Mouse (Mus musculus): ENCODE data around the gene Chtop. TPM values are rescaled to one million over a fixed set of nuclear protein-coding genes. Genes with fewer than 3 reads are reported as not detected.

The Chtop gene
- total and polyA plus RNA-seq, 3 experiments = 201 to 320 TPM; not detected in 1

- peaks cover 2 to 13% of the 10 kb centered on the region in 2 experiments; a peak in 2 of 4 replicates for H3K4me1 ChIP-seq (ENCODE audit: control insufficient read depth in 1 of 2, insufficient read depth in 2 of 2, low read length in 2 of 2)
- no peaks in the 10 kb centered on the region; a peak in 2 of 4 replicates for H3K36me3 ChIP-seq (ENCODE audit: control insufficient read depth in 1 of 2, insufficient read depth in 2 of 2, low read length in 2 of 2)
- no peak overlapping the region; the same call in 1 of the 2 replicates for H3K9ac ChIP-seq (ENCODE audit: control insufficient read depth, low read depth, low read length, poor library complexity, severe bottlenecking)
- H3K9me3 ChIP-seq (replicated peaks; ENCODE audit: insufficient read depth, low read length) = no peaks in the 10 kb centered on the region
- peak overlapping the region; percentile 36 to 42 for H3K4me3 ChIP-seq (ENCODE audit: control insufficient read depth in 1 of 2, insufficient read depth in 1 of 2, low read depth in 2 of 2, low read length in 2 of 2)
- TF ChIP-seq JUND (IDR thresholded peaks at IDR 0.05; ENCODE audit: low read depth, low read length) = no peak
- no peak for TF ChIP-seq USF2 (IDR thresholded peaks at IDR 0.05; ENCODE audit: borderline replicate concordance in 1 of 2, insufficient read depth in 1 of 2, low read depth in 1 of 2, low read length in 2 of 2)
- no peak for TF ChIP-seq POLR2AphosphoS2 (IDR thresholded peaks at IDR 0.05; ENCODE audit: low read length)
- no peak for TF ChIP-seq MAX (IDR thresholded peaks at IDR 0.05; ENCODE audit: low read length)
- TF ChIP-seq ZKSCAN1 (IDR thresholded peaks at IDR 0.05; ENCODE audit: low read depth, low read length) = no peak
- TF ChIP-seq USF1 (IDR thresholded peaks at IDR 0.05; ENCODE audit: low read depth, low read length) = no peak
- TF ChIP-seq TCF12 (IDR thresholded peaks at IDR 0.05; ENCODE audit: low read depth, low read length) = no peak
- TF ChIP-seq GATA1 (IDR thresholded peaks at IDR 0.05; ENCODE audit: low read depth, low read length) = no peak
- TF ChIP-seq CHD1 (IDR thresholded peaks at IDR 0.05; ENCODE audit: low read depth, low read length) = no peak
- no peak for TF ChIP-seq RCOR1 (IDR thresholded peaks at IDR 0.05; ENCODE audit: low read depth, low read length)
- TF ChIP-seq MXI1 (IDR thresholded peaks at IDR 0.05; ENCODE audit: low read depth, low read length) = no peak
- TF ChIP-seq MEF2A (IDR thresholded peaks at IDR 0.05; ENCODE audit: extremely low read depth, insufficient replicate concordance, low read depth, low read length, poor library complexity, severe bottlenecking) = no peak
- no peak for TF ChIP-seq TBP (IDR thresholded peaks at IDR 0.05; ENCODE audit: low read depth, low read length)
- no peak for TF ChIP-seq SMC3 (IDR thresholded peaks at IDR 0.05; ENCODE audit: low read depth, low read length)
- TF ChIP-seq NELFE (IDR thresholded peaks at IDR 0.05; ENCODE audit: low read depth, low read length) = no peak
- TF ChIP-seq TAL1 (IDR thresholded peaks at IDR 0.05; ENCODE audit: low read length) = no peak
- TF ChIP-seq ETS1 (IDR thresholded peaks at IDR 0.05; ENCODE audit: low read depth, low read length) = no peak
- no peak overlapping the region for H3K27ac ChIP-seq (ENCODE audit: control insufficient read depth, low read depth, low read length)
- H3K27me3 ChIP-seq (ENCODE audit: control insufficient read depth in 1 of 2, insufficient read depth in 2 of 2, low read length in 2 of 2) = no peaks in the 10 kb centered on the region
- no peaks in the 10 kb centered on the region for H3K79me2 ChIP-seq (ENCODE audit: control insufficient read depth, insufficient read depth, low read length, poor library complexity)
- no peak for DNase-seq (ENCODE audit: low read depth, low spot score)
These were observed 16.8 kb upstream of the Chtop start for GRCm38 (mm10) chr3:90526076-90526475.

DNA sequence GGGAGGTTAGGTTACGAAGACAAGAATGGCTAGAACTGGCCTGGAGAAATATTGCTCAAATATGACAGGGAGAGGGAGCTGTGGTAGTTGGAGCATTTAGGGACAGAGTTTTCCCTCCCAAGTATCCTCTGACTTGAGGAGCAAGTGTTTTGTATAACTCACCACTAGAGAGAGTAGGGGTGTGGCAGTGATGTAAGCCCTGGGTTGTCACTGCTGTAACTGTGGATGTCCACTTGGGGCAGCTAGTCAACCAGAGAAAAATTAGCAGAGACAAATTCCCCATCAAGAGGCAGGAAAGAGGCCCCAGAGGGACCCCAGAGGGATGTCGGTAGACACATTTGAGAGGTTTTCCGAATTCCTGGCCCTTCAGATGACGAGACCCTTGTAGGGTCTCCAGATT, 16.1 kb upstream of the Chtop start:
- Histone ChIP-seq H3K27ac (ENCODE audit: control insufficient read depth, low read depth, low read length) (no peak overlapping the region), H3K79me2 (ENCODE audit: control insufficient read depth, insufficient read depth, low read length, poor library complexity) (no peaks in the 10 kb centered on the region), H3K4me3 (ENCODE audit: control insufficient read depth in 1 of 2, insufficient read depth in 1 of 2, low read depth in 2 of 2, low read length in 2 of 2) (no peak overlapping the region), H3K27me3 (ENCODE audit: control insufficient read depth in 1 of 2, insufficient read depth in 2 of 2, low read length in 2 of 2) (no peaks in the 10 kb centered on the region), H3K9me3 (replicated peaks; ENCODE audit: insufficient read depth, low read length) (no peaks in the 10 kb centered on the region), H3K4me1 (ENCODE audit: control insufficient read depth in 1 of 2, insufficient read depth in 2 of 2, low read length in 2 of 2) (peaks cover 2 to 13% of the 10 kb centered on the region in 2 experiments; a peak in 2 of 4 replicates), H3K9ac (ENCODE audit: control insufficient read depth, low read depth, low read length, poor library complexity, severe bottlenecking) (no peak overlapping the region), H3K36me3 (ENCODE audit: control insufficient read depth in 1 of 2, insufficient read depth in 2 of 2, low read length in 2 of 2) (no peaks in the 10 kb centered on the region; a peak in 2 of 4 replicates)
- DNase-seq (ENCODE audit: low read depth, low spot score) = peak; percentile 90
- TF ChIP-seq GATA1 (IDR thresholded peaks at IDR 0.05; ENCODE audit: low read depth, low read length) = no peak
- no peak for TF ChIP-seq UBTF (IDR thresholded peaks at IDR 0.05; ENCODE audit: borderline replicate concordance, insufficient read depth, low read depth, low read length)
- TF ChIP-seq MYC (IDR thresholded peaks at IDR 0.05; ENCODE audit: low read depth, low read length) = no peak
- TF ChIP-seq MYB (IDR thresholded peaks at IDR 0.05; ENCODE audit: low read depth, low read length) = no peak
- TF ChIP-seq SIN3A (IDR thresholded peaks at IDR 0.05; ENCODE audit: low read length) = peak; percentile 81
- no peak for TF ChIP-seq EP300 (IDR thresholded peaks at IDR 0.05; ENCODE audit: low read depth in 1 of 2, low read length in 2 of 2)
- TF ChIP-seq RAD21 (IDR thresholded peaks at IDR 0.05; ENCODE audit: low read depth, low read length) = peak; percentile 51
- no peak for TF ChIP-seq NRF1 (IDR thresholded peaks at IDR 0.05; ENCODE audit: insufficient read depth, low read depth, low read length, poor library complexity, severe bottlenecking)
- 0 out of 2 replicates have a peak, but pooled peaks have one; percentile 4 for TF ChIP-seq ELF1 (IDR thresholded peaks at IDR 0.05; ENCODE audit: low read depth, low read length)
- no peak for TF ChIP-seq ETS1 (IDR thresholded peaks at IDR 0.05; ENCODE audit: low read depth, low read length)
- TF ChIP-seq BHLHE40 (IDR thresholded peaks at IDR 0.05; ENCODE audit: borderline replicate concordance, low read depth, low read length) = no peak
- TF ChIP-seq POLR2AphosphoS2 (IDR thresholded peaks at IDR 0.05; ENCODE audit: low read length) = no peak
- no peak for TF ChIP-seq NELFE (IDR thresholded peaks at IDR 0.05; ENCODE audit: low read depth, low read length)
- TF ChIP-seq CTCF (IDR thresholded peaks at IDR 0.05 in 2 of 3, conservative IDR thresholded peaks at IDR 0.05 in 1 of 3; ENCODE audit: control insufficient read depth in 1 of 3, insufficient read depth in 1 of 3, low read depth in 2 of 3, low read length in 3 of 3, poor library complexity in 1 of 3, severe bottlenecking in 1 of 3) = peak in 2 of 3 experiments; percentile 71 to 78
- no peak for TF ChIP-seq POLR2AphosphoS5 (IDR thresholded peaks at IDR 0.05; ENCODE audit: borderline replicate concordance, low read depth, low read length)
- TF ChIP-seq TAL1 (IDR thresholded peaks at IDR 0.05; ENCODE audit: low read length) = no peak
- TF ChIP-seq MXI1 (IDR thresholded peaks at IDR 0.05; ENCODE audit: low read depth, low read length) = no peak
- TF ChIP-seq USF1 (IDR thresholded peaks at IDR 0.05; ENCODE audit: low read depth, low read length) = no peak
- TF ChIP-seq JUND (IDR thresholded peaks at IDR 0.05; ENCODE audit: low read depth, low read length) = no peak
- TF ChIP-seq ZNF384 (IDR thresholded peaks at IDR 0.05; ENCODE audit: low read depth, low read length) = no peak
- TF ChIP-seq KAT2A (conservative IDR thresholded peaks at IDR 0.05; ENCODE audit: low read depth, low read length) = no peak

Data from MEL (cell line).